9 mouse cellular contexts compared by ENCODE assay signal in genomic region chr1:194808261-194808660, GRCm38 (mm10).
DNase-seq lines count a peak whose midpoint lies in the region; ATAC-seq and TF ChIP-seq lines count a peak whose summit lies in the region.
"Had no signal": no experiment of that assay in that cellular context is flagged by ENCODE, and none has a peak within 500 bp of the region (broad histone marks: within the 10 kb centered on the region; RNA-seq: fewer than 3 reads in every experiment).

No protein-coding gene starts in this region.

- H3K4me3 ChIP-seq in limb, embryonic 14.5 days (replicated peaks; ENCODE audit: low read length): no peak overlapping the region
- no peak overlapping the region for H3K4me3 ChIP-seq in limb, embryonic 10.5 days
- H3K4me3 ChIP-seq in heart, embryonic 15.5 days: no peak overlapping the region
- no peak overlapping the region for H3K4me3 ChIP-seq in stomach, embryonic 16.5 days (replicated peaks; ENCODE audit: low read length)
- H3K4me3 ChIP-seq: hindbrain, embryonic 15.5 days; midbrain, embryonic 12.5 days had no signal

- no peak overlapping the region for H3K27ac ChIP-seq in limb, embryonic 14.5 days (replicated peaks; ENCODE audit: low read depth, low read length)
- H3K27ac ChIP-seq in limb, embryonic 10.5 days: no peak overlapping the region
- H3K27ac ChIP-seq in heart, embryonic 15.5 days: peak overlapping the region; percentile 42; the same call in 1 of the 2 replicates
- peak overlapping the region; percentile 71 for H3K27ac ChIP-seq in stomach, embryonic 16.5 days (ENCODE audit: low read length)
- H3K27ac ChIP-seq: hindbrain, embryonic 15.5 days; midbrain, embryonic 12.5 days had no signal

- no peak overlapping the region for H3K9ac ChIP-seq in limb, embryonic 14.5 days (ENCODE audit: low read depth, low read length, severe bottlenecking)
- no peak overlapping the region for H3K9ac ChIP-seq in heart, embryonic 15.5 days
- no peak overlapping the region for H3K9ac ChIP-seq in stomach, embryonic 16.5 days (ENCODE audit: low read length)
- H3K9ac ChIP-seq: hindbrain, embryonic 15.5 days; midbrain, embryonic 12.5 days had no signal

- DNase-seq in limb, embryonic 14.5 days (ENCODE audit: low spot score): peak; percentile 74
- no peak for DNase-seq in limb, embryonic 10.5 days (ENCODE audit: low spot score)
- DNase-seq in kidney, postnatal 36 days: peak; percentile 16 to 18
- DNase-seq in MN1 (ENCODE audit: low spot score): no peak
- DNase-seq in T-cell, adult 2 months (ENCODE audit: low spot score): no peak

- H3K4me2 ChIP-seq in limb, embryonic 14.5 days (replicated peaks; ENCODE audit: low read depth, low read length, severe bottlenecking): no peak overlapping the region
- H3K4me2 ChIP-seq in heart, embryonic 15.5 days: no peak overlapping the region
- H3K4me2 ChIP-seq in stomach, embryonic 16.5 days (ENCODE audit: low read depth, low read length): no peak overlapping the region
- H3K4me2 ChIP-seq: hindbrain, embryonic 15.5 days; midbrain, embryonic 12.5 days had no signal

- no peaks in the 10 kb centered on the region for H3K9me3 ChIP-seq in limb, embryonic 14.5 days (ENCODE audit: control insufficient read depth, low read length)
- H3K9me3 ChIP-seq in limb, embryonic 10.5 days (replicated peaks): no peaks in the 10 kb centered on the region
- no peaks in the 10 kb centered on the region for H3K9me3 ChIP-seq in heart, embryonic 15.5 days (replicated peaks)
- H3K9me3 ChIP-seq in stomach, embryonic 16.5 days (replicated peaks; ENCODE audit: control insufficient read depth, low read length): no peaks in the 10 kb centered on the region
- H3K9me3 ChIP-seq: hindbrain, embryonic 15.5 days; midbrain, embryonic 12.5 days had no signal

- H3K4me1 ChIP-seq in limb, embryonic 14.5 days (ENCODE audit: control insufficient read depth, insufficient read depth, low read length): no peaks in the 10 kb centered on the region
- H3K4me1 ChIP-seq in limb, embryonic 10.5 days: no peaks in the 10 kb centered on the region
- peaks cover 3% of the 10 kb centered on the region; the same call in 1 of the 2 replicates for H3K4me1 ChIP-seq in heart, embryonic 15.5 days (replicated peaks)
- H3K4me1 ChIP-seq in stomach, embryonic 16.5 days (ENCODE audit: control insufficient read depth, insufficient read depth, low read length): peaks cover 8% of the 10 kb centered on the region
- H3K4me1 ChIP-seq: hindbrain, embryonic 15.5 days; midbrain, embryonic 12.5 days had no signal

- 0 out of 2 replicates have a peak, but pooled peaks cover 3% of the 10 kb centered on the region for H3K36me3 ChIP-seq in limb, embryonic 14.5 days (ENCODE audit: control insufficient read depth, insufficient read depth, low read length)
- H3K36me3 ChIP-seq in limb, embryonic 10.5 days: peaks cover 16% of the 10 kb centered on the region
- peaks cover 45% of the 10 kb centered on the region for H3K36me3 ChIP-seq in heart, embryonic 15.5 days
- H3K36me3 ChIP-seq in stomach, embryonic 16.5 days (ENCODE audit: control insufficient read depth, insufficient read depth, low read length): 0 out of 2 replicates have a peak, but pooled peaks cover 7% of the 10 kb centered on the region

- TF ChIP-seq POLR2A in limb, embryonic 14.5 days (IDR thresholded peaks at IDR 0.05; ENCODE audit: borderline replicate concordance, extremely low read depth, insufficient read depth, insufficient read length): no peak

- H3K27me3 ChIP-seq in limb, embryonic 14.5 days (ENCODE audit: control insufficient read depth, insufficient read depth, low read length): no peaks in the 10 kb centered on the region
- no peaks in the 10 kb centered on the region for H3K27me3 ChIP-seq in limb, embryonic 10.5 days (ENCODE audit: low read depth, poor library complexity, severe bottlenecking)
- no peaks in the 10 kb centered on the region for H3K27me3 ChIP-seq in heart, embryonic 15.5 days
- no peaks in the 10 kb centered on the region for H3K27me3 ChIP-seq in stomach, embryonic 16.5 days (ENCODE audit: control insufficient read depth, insufficient read depth, low read length)
- H3K27me3 ChIP-seq: hindbrain, embryonic 15.5 days; midbrain, embryonic 12.5 days had no signal

- no peak for ATAC-seq in limb, embryonic 14.5 days (ENCODE audit: low FRiP score, low read depth)
- ATAC-seq in heart, embryonic 15.5 days (replicated peaks; ENCODE audit: insufficient number of reproducible peaks, insufficient read depth, low FRiP score, low read depth): peak; percentile 66; the same call in 1 of the 2 replicates
- ATAC-seq in stomach, embryonic 16.5 days (ENCODE audit: insufficient read depth, low FRiP score): peak; percentile 89; the same call in 1 of the 2 replicates

Comparison
In these comparisons a context has a peak if more than half of its experiments do, and no peak if none do; other contexts are left out.
1. DNase-seq: peak in limb, embryonic 14.5 days (single experiment) and kidney, postnatal 36 days (2 of 2); none in limb, embryonic 10.5 days (single experiment), MN1 (single experiment) and T-cell, adult 2 months (single experiment).
2. H3K27ac ChIP-seq: peak in heart, embryonic 15.5 days (single experiment) and stomach, embryonic 16.5 days (single experiment); none in limb, embryonic 14.5 days (single experiment) and limb, embryonic 10.5 days (single experiment).